Mouse (Mus musculus): ENCODE measurements around the gene Slc16a3.

Slc16a3 gene

DNA sequence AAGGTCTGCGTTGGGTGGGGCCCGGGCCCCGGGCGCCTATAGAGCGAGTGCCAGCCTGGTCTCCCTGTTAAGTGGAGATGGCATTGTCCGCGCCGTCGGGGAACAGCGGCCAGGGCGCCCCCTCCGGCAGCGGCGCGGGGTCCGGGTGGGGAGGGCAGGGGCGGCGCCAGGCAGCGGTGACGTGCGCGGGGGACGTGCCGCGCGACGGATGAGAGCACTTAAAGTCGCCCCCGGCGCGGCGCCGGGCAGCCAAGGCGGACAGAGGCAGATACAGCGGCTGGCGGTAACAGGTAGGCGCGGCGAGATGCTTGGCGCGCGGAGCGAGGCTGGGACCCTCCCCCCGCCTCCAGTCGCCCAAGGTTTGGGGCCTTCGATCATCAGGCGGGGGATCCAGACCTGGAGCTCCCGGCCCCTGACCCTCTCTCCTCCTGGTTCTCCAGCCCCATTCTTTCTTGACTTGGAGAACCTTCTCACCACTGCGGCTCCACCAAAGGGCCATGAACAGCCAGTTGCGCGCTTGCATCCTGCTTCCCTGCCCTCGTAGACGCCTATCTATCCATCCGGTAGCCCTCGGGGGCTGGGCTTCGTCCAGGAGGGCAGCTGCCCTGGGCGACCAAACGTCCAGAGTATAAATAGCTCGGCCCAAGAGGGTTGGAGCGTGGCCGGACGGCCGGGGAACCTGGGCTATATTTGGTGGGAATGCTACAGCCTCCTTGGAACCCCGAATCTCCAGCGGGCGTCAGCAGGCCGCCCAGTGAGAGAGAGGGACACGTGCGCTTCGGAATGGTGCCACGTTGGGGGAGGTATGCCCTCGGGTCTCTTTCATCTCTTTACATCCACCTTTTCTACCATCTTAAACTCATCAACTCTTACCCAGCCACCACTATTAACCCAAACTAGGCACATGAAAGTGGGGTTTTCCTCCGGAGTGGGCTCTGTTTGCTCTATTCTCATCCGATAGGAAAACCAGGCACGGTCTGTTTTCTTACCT lies 876 bp downstream of the Slc16a3 start:
- DNase-seq (ENCODE audit: low spot score), result no peak

DNA sequence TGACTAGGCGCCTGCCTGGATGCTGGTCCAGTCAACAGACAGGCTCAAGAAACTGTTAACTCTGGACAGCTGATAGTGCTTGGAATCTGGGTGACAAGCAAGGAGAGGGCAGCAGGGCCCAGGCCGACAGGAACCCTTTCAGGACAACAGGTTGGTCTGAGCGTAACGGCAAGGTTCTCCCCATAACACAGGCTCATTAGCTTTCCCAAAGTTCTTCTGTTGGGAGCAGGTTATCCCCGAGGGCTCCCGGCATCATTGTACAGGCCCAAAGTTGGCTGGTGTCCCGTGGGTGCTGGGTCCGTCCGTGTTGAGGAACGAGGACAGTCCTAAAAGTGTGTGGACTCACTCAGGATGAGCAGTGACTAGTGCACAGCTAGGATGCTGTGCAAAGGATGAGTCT lies 1.6 kb downstream of the Slc16a3 start:
- no peak for DNase-seq (ENCODE audit: low spot score)

GRCm38 (mm10) chr11:120950281-120951202 lies 2.3 kb downstream of the Slc16a3 start:
- DNase-seq (ENCODE audit: low spot score), result peak; percentile 54

DNA sequence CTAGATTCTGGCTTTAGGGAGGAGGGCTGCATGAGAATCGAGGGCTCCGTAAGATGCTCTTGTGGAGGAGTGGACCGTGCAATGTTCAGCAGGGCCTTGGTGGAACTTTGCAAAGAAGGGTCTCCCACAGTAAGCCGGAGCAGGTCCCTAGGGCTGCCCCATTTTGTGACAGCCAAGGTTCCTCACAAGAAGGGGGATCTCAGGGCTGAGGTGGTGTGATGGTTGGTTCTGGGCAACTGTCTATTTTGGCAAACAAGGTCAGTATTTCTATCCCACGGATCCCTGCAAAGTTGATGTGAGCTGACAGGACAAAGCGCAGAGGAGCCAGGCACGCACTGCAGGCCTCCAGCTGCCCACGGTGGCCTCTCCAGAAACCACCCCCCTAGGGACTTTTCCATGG lies 3.0 kb downstream of the Slc16a3 start:
- DNase-seq (ENCODE audit: low spot score), result no peak

- DNase-seq (ENCODE audit: low spot score), result no peak
Observed at GRCm38 (mm10) chr11:120951731-120952730, 3.8 kb downstream of the Slc16a3 start.

GRCm38 (mm10) chr11:120954936-120955335 lies 6.7 kb downstream of the Slc16a3 start:
- DNase-seq (ENCODE audit: low spot score), result no peak

DNA sequence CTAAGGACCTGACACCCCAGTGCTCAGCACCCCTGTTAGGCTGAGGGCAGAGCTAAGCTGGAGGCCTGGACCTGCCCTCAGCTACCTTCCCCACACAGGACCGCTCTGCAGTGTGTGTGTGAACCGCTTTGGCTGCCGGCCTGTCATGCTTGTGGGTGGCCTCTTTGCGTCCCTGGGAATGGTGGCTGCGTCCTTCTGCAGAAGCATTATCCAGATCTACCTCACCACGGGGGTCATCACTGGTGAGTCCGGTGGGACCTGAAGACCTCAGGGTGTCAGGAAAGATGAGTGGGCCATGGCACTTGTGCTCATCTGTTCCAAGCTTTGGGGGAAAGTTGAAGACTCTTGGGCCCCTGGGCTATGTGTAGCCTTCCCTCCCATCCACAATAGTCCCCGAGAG lies 7.4 kb downstream of the Slc16a3 start:
- no peak for DNase-seq (ENCODE audit: low spot score)

GRCm38 (mm10) chr11:120957052-120957451 lies 8.8 kb downstream of the Slc16a3 start:
- no peak for DNase-seq (ENCODE audit: low spot score)

GRCm38 (mm10) chr11:120957731-120958257 lies 9.5 kb downstream of the Slc16a3 start:
- no peak for DNase-seq (ENCODE audit: low spot score)

GRCm38 (mm10) chr11:120959066-120959465 lies 10.8 kb downstream of the Slc16a3 start:
- DNase-seq (ENCODE audit: low spot score), result no peak

- no peak for DNase-seq (ENCODE audit: low spot score)
Observed at GRCm38 (mm10) chr11:120959564-120959963, 11.3 kb downstream of the Slc16a3 start.

DNA sequence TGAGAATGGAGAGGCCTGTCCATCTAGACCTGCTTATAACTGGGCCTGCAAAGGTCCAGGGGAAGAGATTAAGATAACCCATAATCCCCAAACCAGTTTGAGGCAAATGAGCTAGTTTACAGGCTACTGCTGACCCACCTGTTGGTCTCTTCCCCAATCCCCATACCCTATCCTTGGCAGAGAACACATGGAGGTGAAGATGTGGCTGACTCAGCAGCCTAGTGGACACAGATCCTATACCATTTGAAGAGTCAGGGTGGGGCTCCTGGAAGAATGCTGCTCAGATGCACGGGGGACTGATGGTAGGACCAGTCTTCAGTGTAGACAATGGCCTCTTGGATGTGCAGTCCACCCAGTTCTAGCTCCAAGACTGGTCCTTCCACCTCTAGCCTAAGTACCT lies 12.0 kb downstream of the Slc16a3 start:
- DNase-seq (ENCODE audit: low spot score), result no peak

DNA sequence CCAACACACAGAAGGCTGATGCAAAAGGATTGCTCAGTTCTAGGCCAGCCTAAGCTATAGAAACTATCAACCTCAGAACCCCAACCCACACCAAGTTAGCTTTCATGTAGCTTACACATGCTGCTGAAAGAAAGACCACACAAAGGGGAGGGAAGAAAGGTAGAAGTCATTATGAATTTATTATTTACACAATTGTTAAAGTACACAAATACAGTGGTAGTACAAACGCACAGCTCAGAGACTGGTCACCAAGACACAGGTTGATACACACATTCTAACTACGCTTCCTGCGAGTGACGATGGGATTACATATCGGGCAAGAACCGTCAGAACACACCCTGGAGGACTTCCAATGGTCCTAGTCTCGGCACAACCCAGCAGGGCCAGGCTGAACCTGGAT lies 13.3 kb downstream of the Slc16a3 start:
- DNase-seq (ENCODE audit: low spot score), result no peak

GRCm38 (mm10) chr11:120962050-120962771 lies 13.9 kb downstream of the Slc16a3 start:
- DNase-seq (ENCODE audit: low spot score), result no peak

GRCm38 (mm10) chr11:120962909-120963308 lies 14.6 kb downstream of the Slc16a3 start:
- no peak for DNase-seq (ENCODE audit: low spot score)

DNA sequence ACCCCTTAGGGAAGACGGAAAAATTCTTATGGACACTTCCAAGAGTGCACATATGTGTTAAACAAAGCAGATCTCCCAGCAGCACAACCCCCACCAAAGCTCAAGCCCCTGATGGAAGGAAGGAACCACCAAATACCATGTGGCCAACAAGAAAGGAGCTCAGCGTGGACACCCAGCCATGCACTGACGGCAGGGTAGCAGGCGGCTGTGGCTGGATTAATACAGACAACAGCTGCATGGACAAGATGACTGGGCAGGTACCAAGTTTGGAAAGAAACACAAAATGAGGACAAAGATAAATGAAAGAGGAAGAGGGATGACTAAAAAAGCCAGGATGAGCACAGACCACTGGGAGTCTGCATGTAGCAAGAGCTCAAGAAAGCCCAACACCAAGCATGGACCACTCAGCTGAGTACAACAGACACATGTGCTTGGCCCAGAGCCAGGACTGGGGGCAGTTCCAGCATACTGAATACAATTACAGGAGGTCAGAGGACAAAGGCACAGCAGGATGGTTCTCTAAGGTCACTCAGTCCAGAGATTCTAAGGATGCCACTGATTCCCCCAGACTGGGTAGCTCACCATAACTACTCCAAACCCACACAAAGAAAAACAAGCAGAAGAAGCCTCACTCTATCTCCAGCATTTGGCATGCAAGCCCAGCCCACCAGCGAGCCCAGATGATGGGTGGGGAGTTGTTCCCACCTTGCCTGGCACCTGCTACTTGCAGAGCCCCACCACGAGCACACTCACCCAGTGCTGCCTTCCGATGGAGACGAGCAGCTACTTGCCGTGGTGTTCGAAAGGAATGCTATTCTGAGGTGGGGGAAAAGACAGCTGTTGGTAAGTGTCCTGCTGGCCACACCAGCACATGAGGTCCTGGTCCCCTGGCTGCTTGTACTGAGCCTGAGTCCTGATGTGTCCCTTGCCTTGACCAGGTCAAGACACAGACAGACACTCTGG lies 16.2 kb downstream of the Slc16a3 start:
- no peak for DNase-seq (ENCODE audit: low spot score)

- DNase-seq (ENCODE audit: low spot score), result no peak
Observed at GRCm38 (mm10) chr11:120965587-120965986, 17.3 kb downstream of the Slc16a3 start.

DNA sequence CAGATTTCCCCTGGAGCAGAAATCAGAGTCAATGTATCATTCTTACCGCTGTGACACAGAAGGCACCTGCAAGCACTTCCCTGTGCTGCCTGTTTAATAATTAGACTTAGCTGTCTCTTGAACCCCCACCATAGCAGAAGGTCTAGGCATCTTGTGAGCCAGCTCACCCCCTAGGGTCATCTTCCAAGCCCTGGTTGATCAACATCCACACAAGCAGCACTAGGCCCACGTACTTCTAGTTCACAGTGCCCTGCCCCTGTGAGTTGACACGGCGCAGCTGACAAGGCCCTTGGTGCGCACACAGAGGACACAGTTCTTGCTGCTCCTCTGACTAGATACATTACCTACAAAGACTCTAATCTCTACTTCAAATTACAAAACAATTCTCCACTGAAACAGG lies 21.5 kb downstream of the Slc16a3 start:
- DNase-seq (ENCODE audit: low spot score), result no peak

GRCm38 (mm10) chr11:120971237-120971636 lies 23.0 kb downstream of the Slc16a3 start:
- no peak for DNase-seq (ENCODE audit: low spot score)
